Mouse (Mus musculus) mouse trophoblast stem cell (cell line): ENCODE results near the gene Pick1.

Experiments
- in situ Hi-C, 2 experiments: fragments of 300-500 bp; cut with MseI, MboI; formaldehyde crosslinking; loops; 2 replicates in 1 of 2; 3 replicates in 1 of 2; pipeline ENCODE4 v1.15.1; 2025

Gene Pick1

GRCm38 (mm10) chr15:79270317-79271123 is 41.5 kb downstream of the Pick1 start:
- in situ Hi-C loops: no loop called here

GRCm38 (mm10) chr15:79271124-79271746 is 42.3 kb downstream of the Pick1 start:
- in situ Hi-C loops: no loop called here

- in situ Hi-C loops: no loop called here
These were observed 44.0 kb downstream of the Pick1 start for GRCm38 (mm10) chr15:79273020-79273419.

GRCm38 (mm10) chr15:79277728-79278127 is 48.8 kb downstream of the Pick1 start:
- in situ Hi-C loops: no loop called here

- in situ Hi-C loops: no loop called here
These were observed 51.2 kb downstream of the Pick1 start for GRCm38 (mm10) chr15:79280209-79280608.

GRCm38 (mm10) chr15:79280850-79281249 is 51.9 kb downstream of the Pick1 start:
- in situ Hi-C loops: no loop called here

- in situ Hi-C loops: no loop called here
These were observed 52.4 kb downstream of the Pick1 start for GRCm38 (mm10) chr15:79281389-79281788.

GRCm38 (mm10) chr15:79282434-79282833 is 53.5 kb downstream of the Pick1 start:
- in situ Hi-C loops: no loop called here

- in situ Hi-C loops: no loop called here
These were observed 54.4 kb downstream of the Pick1 start for GRCm38 (mm10) chr15:79283371-79283770.

GRCm38 (mm10) chr15:79285399-79285798 is 56.4 kb downstream of the Pick1 start, which contains the start of gene Baiap2l2:
Baiap2l2 (minus strand) TSS chr15:79285537.
- in situ Hi-C loops: no loop called here

GRCm38 (mm10) chr15:79286141-79286540 is 57.2 kb downstream of the Pick1 start:
- in situ Hi-C loops: no loop called here

GRCm38 (mm10) chr15:79287091-79287490 is 58.1 kb downstream of the Pick1 start:
- in situ Hi-C loops: no loop called here

GRCm38 (mm10) chr15:79288387-79288786 is 59.4 kb downstream of the Pick1 start:
- in situ Hi-C loops: no loop called here

GRCm38 (mm10) chr15:79289441-79289840 is 60.5 kb downstream of the Pick1 start:
- in situ Hi-C loops: no loop called here

- in situ Hi-C loops: no loop called here
These were observed 61.4 kb downstream of the Pick1 start for GRCm38 (mm10) chr15:79290340-79290739.

GRCm38 (mm10) chr15:79292779-79293178 is 63.8 kb downstream of the Pick1 start:
- in situ Hi-C loops: no loop called here

GRCm38 (mm10) chr15:79298553-79298952 is 69.6 kb downstream of the Pick1 start:
- in situ Hi-C loops: no loop called here
